Mouse (Mus musculus) kidney, postnatal 0 days (tissue): ENCODE data around the gene Polr2a. TPM values are rescaled to one million over a fixed set of nuclear protein-coding genes. Genes with fewer than 3 reads are reported as not detected.

Source experiments
- ATAC-seq: fragments of 200-750 bp; cut with Nextera tagmentation; replicated peaks from 2 replicates; pipeline ENCODE4 v1.8.0; 2017; ENCODE audit warnings: low read depth, moderate number of reproducible peaks, moderate TSS enrichment, moderate library complexity; ENCODE audit not compliant: low FRiP score
- DNase-seq: peaks from one replicate; pipeline ENCODE4 v3.0.0-alpha.2; 2016; ENCODE audit warnings: low spot score
- H3K27ac ChIP-seq: fragments of 300-500 bp; sonication (generic); 2 replicates; pipeline ENCODE4 v1.5.1; 2014; ENCODE audit warnings: mild to moderate bottlenecking
- H3K27me3 ChIP-seq: fragments of 300-500 bp; sonication (generic); 2 replicates; pipeline ENCODE4 v1.6.1; 2014; ENCODE audit warnings: low read length, mixed read lengths; ENCODE audit not compliant: insufficient read depth
- H3K36me3 ChIP-seq: fragments of 300-500 bp; sonication (generic); 2 replicates; pipeline ENCODE4 v1.6.1; 2014; ENCODE audit warnings: low read length, mixed read lengths; ENCODE audit not compliant: insufficient read depth
- H3K4me1 ChIP-seq: fragments of 300-500 bp; sonication (generic); replicated peaks from 2 replicates; pipeline ENCODE4 v1.6.1; 2014; ENCODE audit warnings: antibody characterized with exemption, low read length, mixed read lengths; ENCODE audit not compliant: insufficient read depth
- H3K4me2 ChIP-seq: fragments of 300-500 bp; sonication (generic); 2 replicates; pipeline ENCODE4 v1.6.1; 2014; ENCODE audit warnings: mild to moderate bottlenecking, low read length, moderate library complexity, mixed read lengths
- H3K4me3 ChIP-seq: fragments of 300-500 bp; sonication (generic); replicated peaks from 2 replicates; pipeline ENCODE4 v1.5.1; 2014; ENCODE audit warnings: low read depth, low read length
- H3K9ac ChIP-seq: fragments of 300-500 bp; sonication (generic); 2 replicates; pipeline ENCODE4 v1.6.1; 2014; ENCODE audit warnings: low read depth, low read length
- H3K9me3 ChIP-seq: fragments of 300-500 bp; sonication (generic); replicated peaks from 2 replicates; pipeline ENCODE4 v1.6.1; 2016; ENCODE audit warnings: low read length, inconsistent platforms, mixed read lengths
- CTCF ChIP-seq: IDR thresholded peaks from 2 replicates; pipeline ENCODE4 v1.5.1; 2016; ENCODE audit warnings: antibody characterized with exemption, low read depth, mild to moderate bottlenecking, moderate library complexity
- WGBS: fragments of 180-500 bp; shearing (Covaris S2); extraction: QIAGEN DNeasy Blood & Tissue Kit; methylation state at CpG from one replicate; pipeline ENCODE4 v1.1.7; 2014; 5-methylcytosine and 5-hydroxymethylcytosine counted together
- polyA plus RNA-seq: library from polyadenylated mRNA; unstranded; fragments of >200 nt; fragmentation: Nextera tagmentation; extraction: Ambion mirVana; gene quantifications from 2 replicates; pipeline ENCODE4 v1.2.1, GENCODE M21; 2015

The Polr2a gene
- polyA plus RNA-seq, 1 experiment from 2014 or later, result 21.0 TPM

DNA sequence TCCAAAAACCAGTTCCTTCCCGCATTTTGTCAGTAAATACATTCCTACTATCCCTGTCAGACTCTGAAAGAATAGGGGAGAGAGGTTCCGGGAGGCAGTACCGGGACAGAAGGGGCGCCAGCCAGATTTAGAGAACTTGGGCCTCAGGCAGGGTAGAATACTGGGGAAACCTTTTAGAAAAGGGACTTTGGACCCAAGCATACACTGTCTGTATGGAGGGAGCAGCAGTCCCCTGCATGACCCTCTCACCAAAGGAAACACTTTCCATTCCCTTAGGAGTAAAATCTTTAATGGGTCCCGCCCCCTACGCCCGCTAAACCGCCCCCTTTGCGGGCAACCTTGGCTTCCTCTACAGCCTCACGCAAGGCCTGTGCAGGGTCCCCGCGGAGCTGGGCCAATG is 44.9 kb upstream of the Polr2a start:
- Histone ChIP-seq H3K36me3 (no peaks in the 10 kb centered on the region), H3K27ac (0 out of 2 replicates have a peak overlapping the region, but pooled peaks have one; percentile 44), H3K9me3 (no peaks in the 10 kb centered on the region), H3K4me1 (peaks cover 44% of the 10 kb centered on the region), H3K4me3 (peak overlapping the region; percentile 39), H3K9ac (peak overlapping the region; percentile 51), H3K4me2 (peak overlapping the region; percentile 93), H3K27me3 (peaks cover 5% of the 10 kb centered on the region; the same call in 1 of the 2 replicates)
- DNase-seq (peak; percentile 21), ATAC-seq (no peak; the same call in 1 of the 2 replicates)
- 3% methylated on average over 12 of the region's 12 CpGs for WGBS
- TF ChIP-seq CTCF, result no peak

- WGBS, result under 1% methylated on average over 33 of the region's 33 CpGs
- Histone ChIP-seq H3K9ac (peak overlapping the region; percentile 51; the same call in 1 of the 2 replicates), H3K27ac (no peak overlapping the region), H3K4me2 (peak overlapping the region; percentile 93), H3K4me3 (peak overlapping the region; percentile 39), H3K36me3 (no peaks in the 10 kb centered on the region), H3K9me3 (no peaks in the 10 kb centered on the region), H3K4me1 (peaks cover 44% of the 10 kb centered on the region), H3K27me3 (peaks cover 5% of the 10 kb centered on the region; the same call in 1 of the 2 replicates)
- DNase-seq, result peak; percentile 91
- no peak for ATAC-seq
- TF ChIP-seq CTCF, result no peak
Observed at GRCm38 (mm10) chr11:69802648-69803105, 44.2 kb upstream of the Polr2a start.

GRCm38 (mm10) chr11:69801379-69801977 is 43.0 kb upstream of the Polr2a start, which contains the start of gene Fgf11:
Gene Fgf11, minus strand, starts transcription at chr11:69801857.
- ATAC-seq, result no peak

DNA sequence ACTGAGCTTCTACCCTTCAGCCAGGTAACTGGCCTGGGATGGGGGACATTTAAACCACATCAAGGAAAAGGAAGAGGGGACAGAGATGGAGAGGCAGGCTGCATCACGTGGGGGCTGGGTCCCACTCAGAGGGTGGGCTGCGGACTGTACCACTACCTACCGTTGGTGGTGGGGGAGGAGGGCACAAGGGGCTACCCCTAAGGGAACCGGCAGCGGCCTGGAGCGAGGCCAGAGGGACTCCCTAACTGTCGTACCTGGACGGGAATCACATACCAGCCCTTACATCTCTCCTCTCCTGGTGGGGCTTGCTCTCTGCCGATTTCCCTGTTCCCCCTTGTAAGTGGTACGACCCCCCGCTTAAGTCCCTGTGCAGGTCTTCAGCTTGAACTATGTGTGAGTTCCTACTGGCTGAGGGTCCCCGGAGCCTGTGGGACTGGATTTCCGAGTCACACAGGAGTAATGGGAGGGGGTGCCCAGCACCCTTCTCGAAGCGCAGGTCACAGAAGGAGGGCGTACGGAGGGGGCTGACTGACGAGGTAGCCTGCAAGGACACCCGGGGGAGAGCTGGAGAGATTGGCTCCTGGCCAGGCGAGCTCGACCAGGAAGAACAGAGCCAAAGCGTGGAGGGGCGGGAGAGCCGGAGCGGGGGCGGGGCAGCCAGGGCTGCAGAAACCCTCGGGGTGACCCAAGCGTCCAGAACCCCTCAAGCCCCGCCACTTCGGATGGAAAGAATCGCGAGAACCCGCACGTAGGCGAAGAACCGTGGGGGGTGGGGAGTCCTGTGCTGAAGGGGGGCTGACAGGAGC is 42.2 kb upstream of the Polr2a start:
- DNase-seq (peak; percentile 91), ATAC-seq (peak; percentile 48)
- Histone ChIP-seq H3K4me3 (peak overlapping the region; percentile 47), H3K4me2 (peak overlapping the region; percentile 93), H3K4me1 (peaks cover 50% of the 10 kb centered on the region), H3K27ac (0 out of 2 replicates have a peak overlapping the region, but pooled peaks have one; percentile 31), H3K9ac (peak overlapping the region; percentile 68), H3K9me3 (no peaks in the 10 kb centered on the region), H3K27me3 (0 out of 2 replicates have a peak, but pooled peaks cover 1% of the 10 kb centered on the region), H3K36me3 (no peaks in the 10 kb centered on the region)
- WGBS, result under 1% methylated on average over 34 of the region's 36 CpGs
- no peak for TF ChIP-seq CTCF

More at GRCm38 (mm10) chr11:69801379-69801977, 43.0 kb upstream of the Polr2a start, which contains the start of gene Fgf11:
- 2% methylated on average over 32 of the region's 33 CpGs for WGBS
- Histone ChIP-seq H3K4me3 (peak within 1 kb of the TSS; percentile 47), H3K27ac (0 out of 2 replicates have a peak within 1 kb of the TSS, but pooled peaks have one; percentile 31), H3K9ac (peak within 1 kb of the TSS; percentile 68), H3K4me1 (peaks cover 44% of the 10 kb centered on the region), H3K27me3 (peaks cover 5% of the 10 kb centered on the region; the same call in 1 of the 2 replicates), H3K4me2 (peak within 1 kb of the TSS; percentile 93), H3K9me3 (no peaks in the 10 kb centered on the region), H3K36me3 (no peaks in the 10 kb centered on the region)
- no peak for TF ChIP-seq CTCF
- no peak for DNase-seq

GRCm38 (mm10) chr11:69800138-69800391 is 41.6 kb upstream of the Polr2a start:
- Histone ChIP-seq H3K4me1 (peaks cover 50% of the 10 kb centered on the region), H3K9ac (peak overlapping the region; percentile 68; the same call in 1 of the 2 replicates), H3K36me3 (no peaks in the 10 kb centered on the region), H3K4me2 (peak overlapping the region; percentile 93), H3K4me3 (peak overlapping the region; percentile 47), H3K27me3 (no peaks in the 10 kb centered on the region), H3K27ac (no peak overlapping the region), H3K9me3 (no peaks in the 10 kb centered on the region)
- no peak for TF ChIP-seq CTCF
- ATAC-seq (no peak), DNase-seq (no peak)
- 3% methylated on average over 11 of the region's 11 CpGs for WGBS

- no peak overlapping the region for H3K9ac ChIP-seq
- ATAC-seq (no peak), DNase-seq (no peak)
- H3K9me3 ChIP-seq, result no peaks in the 10 kb centered on the region
- H3K27ac ChIP-seq, result no peak overlapping the region
- TF ChIP-seq CTCF, result no peak
- H3K4me2 ChIP-seq, result peak overlapping the region; percentile 93
- no peak overlapping the region for H3K4me3 ChIP-seq
- peaks cover 45% of the 10 kb centered on the region for H3K4me1 ChIP-seq
- H3K27me3 ChIP-seq, result no peaks in the 10 kb centered on the region
- no peaks in the 10 kb centered on the region for H3K36me3 ChIP-seq
- whole genome bisulfite sequencing, result 21% methylated on average over 12 of the region's 12 CpGs
Observed at GRCm38 (mm10) chr11:69799394-69800137, 41.1 kb upstream of the Polr2a start.
